Mouse (Mus musculus): ENCODE data around the gene Kpna7. TPM values are rescaled to one million over a fixed set of nuclear protein-coding genes. Genes with fewer than 3 reads are reported as not detected.
"Not testable (repeated sequence)": the region's sequence is repeated elsewhere in the genome, so short reads cannot be mapped to it uniquely, and the experiment has no call there.

Gene Kpna7
- polyA plus RNA-seq, 2 experiments, result not detected

- no peaks in the 10 kb centered on the region for H3K27me3 ChIP-seq (ENCODE audit: control insufficient read depth, insufficient read depth, low read length)
- H3K36me3 ChIP-seq (ENCODE audit: control insufficient read depth, insufficient read depth, low read length), result peaks cover 95% of the 10 kb centered on the region
- H3K4me1 ChIP-seq (ENCODE audit: control insufficient read depth, insufficient read depth, low read length), result no peaks in the 10 kb centered on the region
- 90% methylated on average over 9 of the region's 9 CpGs for WGBS
- no peak overlapping the region for H3K4me3 ChIP-seq (replicated peaks; ENCODE audit: low read length)
- TF ChIP-seq POLR2A (IDR thresholded peaks at IDR 0.05; ENCODE audit: borderline replicate concordance, extremely low read depth, insufficient read depth, insufficient read length), result no peak
- no peak overlapping the region for H3K27ac ChIP-seq (replicated peaks; ENCODE audit: low read depth, low read length)
- ATAC-seq (ENCODE audit: low FRiP score, low read depth), result peak; percentile 50; the same call in 1 of the 2 replicates
- no peak overlapping the region for H3K4me2 ChIP-seq (replicated peaks; ENCODE audit: low read depth, low read length, severe bottlenecking)
- no peak overlapping the region for H3K9ac ChIP-seq (ENCODE audit: low read depth, low read length, severe bottlenecking)
- DNase-seq (ENCODE audit: low spot score), result no peak
- H3K9me3 ChIP-seq (ENCODE audit: control insufficient read depth, low read length), result no peaks in the 10 kb centered on the region
These were observed 20.5 kb upstream of the Kpna7 start for GRCm38 (mm10) chr5:145104328-145104727.

- Histone ChIP-seq H3K27ac (replicated peaks; ENCODE audit: low read depth, low read length) (no peak overlapping the region), H3K4me2 (replicated peaks; ENCODE audit: low read depth, low read length, severe bottlenecking) (no peak overlapping the region), H3K4me3 (replicated peaks; ENCODE audit: low read length) (no peak overlapping the region), H3K27me3 (ENCODE audit: control insufficient read depth, insufficient read depth, low read length) (no peaks in the 10 kb centered on the region), H3K9me3 (ENCODE audit: control insufficient read depth, low read length) (no peaks in the 10 kb centered on the region), H3K9ac (ENCODE audit: low read depth, low read length, severe bottlenecking) (no peak overlapping the region), H3K36me3 (ENCODE audit: control insufficient read depth, insufficient read depth, low read length) (peaks cover 96% of the 10 kb centered on the region), H3K4me1 (ENCODE audit: control insufficient read depth, insufficient read depth, low read length) (no peaks in the 10 kb centered on the region)
- DNase-seq (ENCODE audit: low spot score), result no peak
- no peak for ATAC-seq (ENCODE audit: low FRiP score, low read depth)
- WGBS, result 93% methylated on average over 4 of the region's 4 CpGs
- no peak for TF ChIP-seq POLR2A (IDR thresholded peaks at IDR 0.05; ENCODE audit: borderline replicate concordance, extremely low read depth, insufficient read depth, insufficient read length)
These were observed 18.9 kb upstream of the Kpna7 start for GRCm38 (mm10) chr5:145102706-145103105.

GRCm38 (mm10) chr5:145101451-145101850, 17.6 kb upstream of the Kpna7 start:
- not testable (repeated sequence) for H3K4me3 ChIP-seq (replicated peaks; ENCODE audit: low read length); H3K4me1 ChIP-seq (ENCODE audit: control insufficient read depth, insufficient read depth, low read length); H3K4me2 ChIP-seq (replicated peaks; ENCODE audit: low read depth, low read length, severe bottlenecking); DNase-seq (ENCODE audit: low spot score); H3K9me3 ChIP-seq (ENCODE audit: control insufficient read depth, low read length); H3K27ac ChIP-seq (replicated peaks; ENCODE audit: low read depth, low read length); H3K27me3 ChIP-seq (ENCODE audit: control insufficient read depth, insufficient read depth, low read length); H3K9ac ChIP-seq (ENCODE audit: low read depth, low read length, severe bottlenecking); ATAC-seq (ENCODE audit: low FRiP score, low read depth)
- H3K36me3 ChIP-seq (ENCODE audit: control insufficient read depth, insufficient read depth, low read length), result peaks cover 96% of the 10 kb centered on the region
- 99% methylated on average over 11 of the region's 11 CpGs for WGBS

GRCm38 (mm10) chr5:145100960-145101359, 17.1 kb upstream of the Kpna7 start:
- 95% methylated on average over 9 of the region's 9 CpGs for WGBS
- ATAC-seq (ENCODE audit: low FRiP score, low read depth), result no peak
- no peaks in the 10 kb centered on the region for H3K4me1 ChIP-seq (ENCODE audit: control insufficient read depth, insufficient read depth, low read length)
- no peak overlapping the region for H3K4me2 ChIP-seq (replicated peaks; ENCODE audit: low read depth, low read length, severe bottlenecking)
- H3K36me3 ChIP-seq (ENCODE audit: control insufficient read depth, insufficient read depth, low read length), result peaks cover 96% of the 10 kb centered on the region
- no peak for TF ChIP-seq POLR2A (IDR thresholded peaks at IDR 0.05; ENCODE audit: borderline replicate concordance, extremely low read depth, insufficient read depth, insufficient read length)
- no peaks in the 10 kb centered on the region for H3K9me3 ChIP-seq (ENCODE audit: control insufficient read depth, low read length)
- H3K9ac ChIP-seq (ENCODE audit: low read depth, low read length, severe bottlenecking), result no peak overlapping the region
- H3K27ac ChIP-seq (replicated peaks; ENCODE audit: low read depth, low read length), result no peak overlapping the region
- H3K4me3 ChIP-seq (replicated peaks; ENCODE audit: low read length), result no peak overlapping the region
- no peaks in the 10 kb centered on the region for H3K27me3 ChIP-seq (ENCODE audit: control insufficient read depth, insufficient read depth, low read length)
- no peak for DNase-seq (ENCODE audit: low spot score)

GRCm38 (mm10) chr5:145098340-145098821, 14.6 kb upstream of the Kpna7 start:
- Histone ChIP-seq H3K27ac (replicated peaks; ENCODE audit: low read depth, low read length) (no peak overlapping the region), H3K36me3 (ENCODE audit: control insufficient read depth, insufficient read depth, low read length) (peaks cover 91% of the 10 kb centered on the region), H3K4me2 (replicated peaks; ENCODE audit: low read depth, low read length, severe bottlenecking) (no peak overlapping the region), H3K9me3 (ENCODE audit: control insufficient read depth, low read length) (no peaks in the 10 kb centered on the region), H3K27me3 (ENCODE audit: control insufficient read depth, insufficient read depth, low read length) (no peaks in the 10 kb centered on the region), H3K9ac (ENCODE audit: low read depth, low read length, severe bottlenecking) (no peak overlapping the region), H3K4me3 (replicated peaks; ENCODE audit: low read length) (no peak overlapping the region), H3K4me1 (ENCODE audit: control insufficient read depth, insufficient read depth, low read length) (no peaks in the 10 kb centered on the region)
- no peak for TF ChIP-seq POLR2A (IDR thresholded peaks at IDR 0.05; ENCODE audit: borderline replicate concordance, extremely low read depth, insufficient read depth, insufficient read length)
- no peak for DNase-seq (ENCODE audit: low spot score)
- WGBS, result 92% methylated on average over 10 of the region's 10 CpGs
- ATAC-seq (ENCODE audit: low FRiP score, low read depth), result no peak

GRCm38 (mm10) chr5:145096195-145096594, 12.4 kb upstream of the Kpna7 start:
- TF ChIP-seq POLR2A (IDR thresholded peaks at IDR 0.05; ENCODE audit: borderline replicate concordance, extremely low read depth, insufficient read depth, insufficient read length), result no peak
- H3K9me3 ChIP-seq (ENCODE audit: control insufficient read depth, low read length), result no peaks in the 10 kb centered on the region
- H3K4me1 ChIP-seq (ENCODE audit: control insufficient read depth, insufficient read depth, low read length), result no peaks in the 10 kb centered on the region
- peaks cover 93% of the 10 kb centered on the region for H3K36me3 ChIP-seq (ENCODE audit: control insufficient read depth, insufficient read depth, low read length)
- no peak overlapping the region for H3K9ac ChIP-seq (ENCODE audit: low read depth, low read length, severe bottlenecking)
- no peak overlapping the region for H3K4me3 ChIP-seq (replicated peaks; ENCODE audit: low read length)
- H3K27me3 ChIP-seq (ENCODE audit: control insufficient read depth, insufficient read depth, low read length), result no peaks in the 10 kb centered on the region
- 84% methylated on average over 4 of the region's 4 CpGs for WGBS
- DNase-seq (ENCODE audit: low spot score) (no peak), ATAC-seq (ENCODE audit: low FRiP score, low read depth) (no peak)
- H3K4me2 ChIP-seq (replicated peaks; ENCODE audit: low read depth, low read length, severe bottlenecking), result no peak overlapping the region
- H3K27ac ChIP-seq (replicated peaks; ENCODE audit: low read depth, low read length), result no peak overlapping the region

All from limb, embryonic 14.5 days (tissue).